Mouse (Mus musculus) neural tube, embryonic 15.5 days (tissue): ENCODE measurements around the gene Stat5a. TPM values are rescaled to one million over a fixed set of nuclear protein-coding genes. Genes with fewer than 3 reads are reported as not detected.

Experiments
- ATAC-seq: fragments of 200-750 bp; cut with Nextera tagmentation; 2 replicates; pipeline ENCODE4 v1.8.0; 2017; ENCODE audit warnings: mild to moderate bottlenecking, moderate TSS enrichment, moderate library complexity; ENCODE audit not compliant: low FRiP score
- H3K27ac ChIP-seq: fragments of 300-500 bp; sonication (generic); replicated peaks from 2 replicates; pipeline ENCODE4 v1.5.1; 2015; ENCODE audit warnings: mild to moderate bottlenecking, inconsistent platforms
- H3K27me3 ChIP-seq: fragments of 300-500 bp; sonication (generic); replicated peaks from 2 replicates; pipeline ENCODE4 v1.6.1; 2015; ENCODE audit warnings: inconsistent platforms
- H3K36me3 ChIP-seq: fragments of 300-500 bp; sonication (generic); 2 replicates; pipeline ENCODE4 v1.6.1; 2015; ENCODE audit warnings: inconsistent platforms
- H3K4me1 ChIP-seq: fragments of 300-500 bp; sonication (generic); 2 replicates; pipeline ENCODE4 v1.6.1; 2015; ENCODE audit warnings: inconsistent platforms
- H3K4me2 ChIP-seq: fragments of 300-500 bp; sonication (generic); 2 replicates; pipeline ENCODE4 v1.6.1; 2015; ENCODE audit warnings: inconsistent platforms, mild to moderate bottlenecking, moderate library complexity
- H3K4me3 ChIP-seq: fragments of 300-500 bp; sonication (generic); replicated peaks from 2 replicates; pipeline ENCODE4 v1.5.1; 2015; ENCODE audit warnings: mild to moderate bottlenecking, inconsistent platforms
- H3K9ac ChIP-seq: fragments of 300-500 bp; sonication (generic); replicated peaks from 2 replicates; pipeline ENCODE4 v1.6.1; 2015; ENCODE audit warnings: mild to moderate bottlenecking, inconsistent platforms
- H3K9me3 ChIP-seq: fragments of 300-500 bp; sonication (generic); replicated peaks from 2 replicates; pipeline ENCODE4 v1.6.1; 2016; ENCODE audit warnings: inconsistent platforms
- WGBS: fragments of 180-500 bp; shearing (Covaris S2); methylation state at CpG from one replicate; pipeline ENCODE4 v1.1.7; 2015; ENCODE audit warnings: mixed read lengths; 5-methylcytosine and 5-hydroxymethylcytosine counted together
- polyA plus RNA-seq: library from polyadenylated mRNA; unstranded; fragments of >200 nt; fragmentation: Nextera tagmentation; extraction: Ambion mirVana; gene quantifications from 2 replicates; pipeline ENCODE4 v1.2.1, GENCODE M21; 2015

Stat5a gene
- polyA plus RNA-seq, 1 experiment from 2014 or later: 2.1 TPM

DNA sequence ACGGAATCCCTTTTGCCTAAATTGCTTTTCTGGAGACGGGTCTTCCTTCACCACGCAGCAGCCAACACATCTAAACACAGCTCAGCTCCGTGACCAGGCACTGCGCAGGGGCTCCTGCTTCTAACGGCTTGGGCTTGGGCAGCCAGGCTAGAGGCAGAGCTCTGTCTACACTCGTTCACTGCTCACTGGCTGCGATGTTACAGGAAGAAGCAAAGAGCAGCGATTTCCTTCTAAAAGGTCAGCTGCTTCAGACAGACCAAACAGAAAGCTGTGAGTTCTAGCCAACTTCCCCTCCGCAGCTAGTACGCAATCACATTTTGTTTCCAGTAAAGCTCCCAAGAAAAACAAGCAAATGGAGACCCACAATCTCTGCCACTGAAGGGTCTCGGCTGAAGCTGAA is 36.8 kb upstream of the Stat5a start:
- 72% methylated on average over 12 of the region's 12 CpGs for WGBS

GRCm38 (mm10) chr11:100823543-100824313 is 35.4 kb upstream of the Stat5a start:
- peaks cover 29% of the 10 kb centered on the region for H3K4me1 ChIP-seq
- no peak overlapping the region for H3K9ac ChIP-seq
- 77% methylated on average over 8 of the region's 8 CpGs for WGBS
- H3K9me3 ChIP-seq: no peaks in the 10 kb centered on the region
- no peaks in the 10 kb centered on the region for H3K27me3 ChIP-seq
- H3K36me3 ChIP-seq: no peaks in the 10 kb centered on the region
- no peak overlapping the region for H3K4me3 ChIP-seq
- no peak for ATAC-seq
- no peak overlapping the region for H3K4me2 ChIP-seq
- no peak overlapping the region for H3K27ac ChIP-seq

More for the DNA sequence above, 36.8 kb upstream of the Stat5a start:
- no peak for ATAC-seq
- H3K9ac ChIP-seq: no peak overlapping the region
- H3K4me1 ChIP-seq: peaks cover 25% of the 10 kb centered on the region
- 0 out of 2 replicates have a peak overlapping the region, but pooled peaks have one; percentile 13 for H3K27ac ChIP-seq
- no peaks in the 10 kb centered on the region for H3K36me3 ChIP-seq
- H3K27me3 ChIP-seq: no peaks in the 10 kb centered on the region
- H3K9me3 ChIP-seq: no peaks in the 10 kb centered on the region
- H3K4me3 ChIP-seq: no peak overlapping the region
- no peak overlapping the region for H3K4me2 ChIP-seq

DNA sequence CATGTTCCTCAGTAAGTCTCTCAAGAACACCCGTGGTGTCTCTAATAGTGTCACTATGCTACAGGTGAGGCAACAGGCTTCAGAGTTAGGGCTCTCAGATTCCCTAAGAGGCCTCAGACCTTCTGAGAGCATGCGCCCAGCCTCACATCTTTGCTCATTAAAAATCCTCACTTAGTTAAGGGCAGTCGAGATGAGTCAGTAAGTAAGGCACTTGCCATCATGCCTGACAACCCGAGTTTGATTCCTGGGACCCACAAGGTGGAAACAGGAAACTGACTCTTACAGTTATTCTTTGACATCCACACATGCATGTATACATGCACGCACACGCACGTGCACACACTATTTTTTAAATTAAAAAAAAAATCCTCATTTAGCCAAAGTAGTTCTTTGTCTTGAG is 34.7 kb upstream of the Stat5a start:
- Histone ChIP-seq H3K27ac (no peak overlapping the region), H3K9ac (no peak overlapping the region), H3K36me3 (no peaks in the 10 kb centered on the region), H3K4me2 (no peak overlapping the region), H3K4me3 (no peak overlapping the region), H3K9me3 (no peaks in the 10 kb centered on the region), H3K4me1 (peaks cover 28% of the 10 kb centered on the region), H3K27me3 (no peaks in the 10 kb centered on the region)
- WGBS: 88% methylated on average over 7 of the region's 7 CpGs
- ATAC-seq: no peak

DNA sequence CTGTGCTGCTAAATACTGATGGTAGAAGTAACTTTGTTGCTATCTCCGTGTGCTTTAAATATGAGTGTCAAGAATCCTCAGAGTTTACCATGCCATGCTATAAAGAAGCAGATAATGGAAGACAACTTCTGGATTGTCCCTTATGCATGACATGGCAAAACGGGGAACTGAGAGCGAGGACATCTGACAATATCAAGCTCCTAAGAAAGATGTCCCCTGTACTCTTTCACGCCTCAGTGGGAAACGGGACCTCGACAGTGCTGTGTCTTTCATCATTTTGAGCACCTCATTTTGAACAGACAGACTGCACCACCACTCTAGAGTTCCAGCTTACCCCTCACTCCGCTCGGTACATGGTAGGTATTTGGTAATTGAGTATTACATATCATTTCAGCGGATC is 33.7 kb upstream of the Stat5a start:
- H3K9ac ChIP-seq: no peak overlapping the region
- WGBS: 90% methylated on average over 9 of the region's 9 CpGs
- no peaks in the 10 kb centered on the region for H3K9me3 ChIP-seq
- no peak for ATAC-seq
- no peaks in the 10 kb centered on the region for H3K27me3 ChIP-seq
- no peak overlapping the region for H3K4me2 ChIP-seq
- H3K4me1 ChIP-seq: peaks cover 26% of the 10 kb centered on the region
- no peak overlapping the region for H3K4me3 ChIP-seq
- H3K27ac ChIP-seq: no peak overlapping the region
- H3K36me3 ChIP-seq: no peaks in the 10 kb centered on the region

GRCm38 (mm10) chr11:100826161-100826866 is 32.8 kb upstream of the Stat5a start:
- ATAC-seq: no peak
- peaks cover 26% of the 10 kb centered on the region for H3K4me1 ChIP-seq
- no peaks in the 10 kb centered on the region for H3K27me3 ChIP-seq
- no peaks in the 10 kb centered on the region for H3K9me3 ChIP-seq
- H3K36me3 ChIP-seq: no peaks in the 10 kb centered on the region
- H3K9ac ChIP-seq: no peak overlapping the region
- no peak overlapping the region for H3K4me3 ChIP-seq
- no peak overlapping the region for H3K27ac ChIP-seq
- 70% methylated on average over 13 of the region's 13 CpGs for WGBS
- no peak overlapping the region for H3K4me2 ChIP-seq

DNA sequence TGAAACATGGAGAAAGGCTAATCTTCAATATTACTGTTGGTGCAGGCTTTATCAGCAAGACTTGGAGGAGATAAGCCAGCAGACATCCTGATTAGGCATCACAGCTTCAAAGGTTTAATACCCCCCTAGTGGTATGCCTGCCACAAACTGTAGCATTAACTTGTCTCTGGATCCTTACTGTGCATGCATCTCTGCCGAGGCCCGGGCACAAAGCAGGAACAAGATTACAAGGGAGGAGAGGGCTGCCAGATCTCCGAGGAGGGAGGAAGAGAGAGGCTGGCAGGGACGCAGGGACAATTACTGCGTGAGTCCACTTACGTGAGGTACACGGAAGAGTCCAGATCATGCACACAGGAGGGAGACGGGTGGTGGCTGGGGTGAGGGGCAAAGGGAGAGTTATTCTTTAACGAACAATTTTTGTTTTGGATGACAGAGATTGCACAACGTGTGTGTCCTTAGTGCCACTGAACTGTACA is 30.4 kb upstream of the Stat5a start:
- WGBS: 52% methylated on average over 10 of the region's 10 CpGs
- Histone ChIP-seq H3K4me2 (no peak overlapping the region), H3K36me3 (no peaks in the 10 kb centered on the region), H3K9ac (no peak overlapping the region), H3K27ac (peak overlapping the region; percentile 51), H3K4me1 (peaks cover 33% of the 10 kb centered on the region), H3K9me3 (no peaks in the 10 kb centered on the region), H3K4me3 (no peak overlapping the region), H3K27me3 (no peaks in the 10 kb centered on the region)
- peak; percentile 45; the same call in 1 of the 2 replicates for ATAC-seq

DNA sequence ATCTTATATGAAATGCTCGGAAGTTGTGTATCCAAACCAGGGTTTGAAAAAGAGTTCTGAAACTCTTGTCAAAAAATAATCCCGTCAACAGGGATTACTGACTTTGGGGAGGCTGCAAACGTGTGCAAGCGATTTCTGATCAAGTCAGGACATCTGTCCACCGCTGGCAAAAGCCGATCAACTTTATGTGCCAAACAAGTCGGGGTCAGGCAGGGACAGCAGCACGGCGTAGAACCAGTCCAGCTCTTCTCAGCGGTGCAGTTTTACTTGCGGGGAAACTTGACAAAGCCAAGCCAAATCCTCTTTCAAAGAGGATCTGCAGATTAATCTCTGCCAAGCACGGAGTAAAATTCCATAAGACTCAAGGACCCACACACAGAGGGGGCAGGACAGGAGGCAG is 29.5 kb upstream of the Stat5a start:
- no peaks in the 10 kb centered on the region for H3K9me3 ChIP-seq
- no peak for ATAC-seq
- H3K27ac ChIP-seq: no peak overlapping the region
- no peak overlapping the region for H3K9ac ChIP-seq
- H3K4me1 ChIP-seq: peaks cover 33% of the 10 kb centered on the region
- 87% methylated on average over 12 of the region's 12 CpGs for WGBS
- H3K4me2 ChIP-seq: no peak overlapping the region
- no peaks in the 10 kb centered on the region for H3K36me3 ChIP-seq
- H3K27me3 ChIP-seq: no peaks in the 10 kb centered on the region
- no peak overlapping the region for H3K4me3 ChIP-seq

DNA sequence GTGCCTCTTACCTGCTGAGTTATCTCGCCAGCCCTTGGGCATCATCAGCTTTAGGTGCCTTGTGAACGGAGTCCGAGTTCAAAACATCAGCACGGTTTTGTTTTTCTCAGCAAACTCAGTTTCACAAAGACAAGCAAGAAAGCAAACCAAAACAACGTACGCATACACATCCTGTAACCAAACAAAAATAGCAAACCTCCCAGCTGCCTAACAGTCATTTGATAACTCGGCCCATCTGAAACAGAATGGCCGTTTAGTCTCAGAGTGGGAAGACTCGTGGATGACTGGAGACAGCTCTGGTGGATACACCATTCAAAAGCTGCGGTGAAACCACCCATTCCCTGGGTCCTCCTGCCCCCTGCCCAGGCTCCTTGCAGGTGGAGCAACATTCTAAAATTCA is 27.8 kb upstream of the Stat5a start:
- H3K36me3 ChIP-seq: no peaks in the 10 kb centered on the region
- no peak overlapping the region; the same call in 1 of the 2 replicates for H3K27ac ChIP-seq
- 81% methylated on average over 10 of the region's 10 CpGs for WGBS

DNA sequence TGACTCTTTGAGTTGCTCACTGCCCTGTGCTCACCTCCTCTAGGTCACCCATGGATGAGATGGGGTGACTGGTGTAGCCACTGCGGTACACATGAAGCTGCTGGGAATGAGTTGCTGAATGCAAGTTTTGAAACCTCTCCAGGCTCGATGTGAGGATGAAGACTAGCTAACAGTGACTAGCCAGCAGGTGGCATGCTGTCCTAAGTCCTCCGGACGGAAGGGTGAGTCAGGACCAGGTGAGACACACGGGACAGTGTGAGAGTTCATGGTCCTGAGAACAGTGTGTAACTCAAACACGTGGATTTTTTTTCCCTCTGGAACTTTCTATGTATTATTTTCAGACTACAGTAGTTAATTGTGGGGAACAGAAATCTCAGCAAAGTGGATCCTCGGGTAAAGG is 25.7 kb upstream of the Stat5a start:
- no peaks in the 10 kb centered on the region for H3K9me3 ChIP-seq
- 74% methylated on average over 7 of the region's 7 CpGs for WGBS
- no peak overlapping the region for H3K4me3 ChIP-seq
- no peak overlapping the region for H3K27ac ChIP-seq
- H3K4me2 ChIP-seq: no peak overlapping the region
- no peaks in the 10 kb centered on the region for H3K27me3 ChIP-seq
- H3K36me3 ChIP-seq: no peaks in the 10 kb centered on the region
- H3K4me1 ChIP-seq: peaks cover 16% of the 10 kb centered on the region
- no peak overlapping the region for H3K9ac ChIP-seq
- no peak for ATAC-seq

More for the DNA sequence above, 27.8 kb upstream of the Stat5a start:
- H3K9ac ChIP-seq: no peak overlapping the region; the same call in 1 of the 2 replicates
- H3K4me2 ChIP-seq: no peak overlapping the region
- H3K4me3 ChIP-seq: no peak overlapping the region
- no peaks in the 10 kb centered on the region for H3K9me3 ChIP-seq
- no peaks in the 10 kb centered on the region for H3K27me3 ChIP-seq
- no peak for ATAC-seq
- peaks cover 28% of the 10 kb centered on the region for H3K4me1 ChIP-seq

- H3K9me3 ChIP-seq: no peaks in the 10 kb centered on the region
- H3K27ac ChIP-seq: no peak overlapping the region
- no peaks in the 10 kb centered on the region for H3K36me3 ChIP-seq
- no peak overlapping the region for H3K4me3 ChIP-seq
- H3K4me1 ChIP-seq: 0 out of 2 replicates have a peak, but pooled peaks cover 3% of the 10 kb centered on the region
- H3K27me3 ChIP-seq: no peaks in the 10 kb centered on the region
- no peak overlapping the region for H3K9ac ChIP-seq
- 85% methylated on average over 9 of the region's 9 CpGs for WGBS
- no peak for ATAC-seq
- H3K4me2 ChIP-seq: no peak overlapping the region
These were observed 22.0 kb upstream of the Stat5a start for GRCm38 (mm10) chr11:100836923-100837702.

DNA sequence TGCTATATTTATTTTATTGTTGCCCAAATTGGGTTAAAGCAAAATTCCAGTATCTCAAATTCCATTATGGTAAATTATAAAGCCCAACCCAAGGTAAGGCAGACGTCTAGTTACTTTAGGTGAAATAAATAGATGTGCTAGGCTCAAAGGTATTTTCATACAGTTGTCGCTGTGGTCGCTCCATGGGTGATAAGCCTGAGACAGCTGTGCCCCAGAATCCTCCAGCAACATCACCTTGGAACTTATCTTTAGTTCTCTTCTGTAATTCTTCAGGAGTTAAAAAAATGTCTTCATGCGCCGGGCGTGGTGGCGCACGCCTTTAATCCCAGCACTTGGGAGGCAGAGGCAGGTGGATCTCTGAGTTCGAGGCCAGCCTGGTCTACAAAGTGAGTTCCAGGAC is 20.3 kb upstream of the Stat5a start:
- Histone ChIP-seq H3K4me2 (no peak overlapping the region), H3K9me3 (no peaks in the 10 kb centered on the region), H3K9ac (no peak overlapping the region), H3K4me1 (no peaks in the 10 kb centered on the region), H3K36me3 (no peaks in the 10 kb centered on the region), H3K27ac (no peak overlapping the region), H3K27me3 (no peaks in the 10 kb centered on the region), H3K4me3 (no peak overlapping the region)
- ATAC-seq: no peak
- WGBS: 95% methylated on average over 9 of the region's 9 CpGs
